Mouse (Mus musculus): Measurements from ENCODE around the gene Gm9936. TPM values are rescaled to one million over a fixed set of nuclear protein-coding genes. Genes with fewer than 3 reads are reported as not detected.
A peak's percentile ranks its signal among the peaks of the same experiment; 100 is the strongest.
"Not testable (repeated sequence)": the region's sequence is repeated elsewhere in the genome, so short reads cannot be mapped to it uniquely, and the experiment has no call there.

Gene Gm9936
- polyA plus RNA-seq, 1 experiment from 2014 or later = 0.10 TPM

DNA sequence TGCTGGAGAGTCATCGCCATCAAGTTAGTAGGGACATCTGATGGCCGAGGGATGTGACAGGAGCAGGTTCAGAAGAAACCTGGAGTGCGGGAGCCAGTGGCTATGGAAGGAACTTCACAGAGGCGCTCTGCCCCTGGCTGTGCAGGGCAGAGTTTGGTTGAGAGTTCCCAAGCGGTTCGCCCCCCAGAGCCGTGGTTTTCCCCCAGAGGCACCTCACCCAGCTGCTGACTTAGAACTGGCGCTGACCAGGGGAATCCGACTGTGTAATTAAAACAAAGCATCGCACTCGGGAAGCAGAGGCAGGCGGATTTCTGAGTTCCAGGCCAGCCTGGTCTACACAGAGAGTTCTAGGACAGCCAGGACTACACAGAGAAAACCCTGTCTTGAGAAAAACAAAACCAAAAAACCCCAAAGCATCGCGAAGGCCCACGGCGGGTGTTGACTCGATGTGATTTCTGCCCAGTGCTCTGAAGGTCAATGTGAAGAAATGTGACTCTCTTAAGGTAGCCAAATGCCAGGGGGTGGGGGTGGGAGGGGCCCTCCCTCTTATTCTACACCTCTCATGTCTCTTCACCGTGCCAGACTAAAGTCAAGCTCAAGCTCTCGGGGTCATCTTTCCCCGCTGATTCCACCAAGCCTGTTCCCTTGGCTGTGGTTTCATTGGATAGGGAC lies 6.8 kb downstream of the Gm9936 start:
- Histone ChIP-seq H3K4me1 (ENCODE audit: control insufficient read depth, insufficient read depth, low read length) (peaks cover 4% of the 10 kb centered on the region; the same call in 1 of the 2 replicates), H3K27me3 (replicated peaks; ENCODE audit: control insufficient read depth, insufficient read depth, low read length) (no peaks in the 10 kb centered on the region), H3K36me3 (ENCODE audit: control insufficient read depth, insufficient read depth, low read length) (no peaks in the 10 kb centered on the region), H3K4me2 (ENCODE audit: low read depth, low read length) (no peak overlapping the region), H3K4me3 (ENCODE audit: low read length) (no peak overlapping the region), H3K27ac (ENCODE audit: low read length) (no peak overlapping the region), H3K9me3 (ENCODE audit: control insufficient read depth, low read length) (no peaks in the 10 kb centered on the region), H3K9ac (ENCODE audit: low read depth, low read length) (no peak overlapping the region)
- 87% methylated on average over 20 of the region's 20 CpGs for WGBS
- no peak for ATAC-seq

DNA sequence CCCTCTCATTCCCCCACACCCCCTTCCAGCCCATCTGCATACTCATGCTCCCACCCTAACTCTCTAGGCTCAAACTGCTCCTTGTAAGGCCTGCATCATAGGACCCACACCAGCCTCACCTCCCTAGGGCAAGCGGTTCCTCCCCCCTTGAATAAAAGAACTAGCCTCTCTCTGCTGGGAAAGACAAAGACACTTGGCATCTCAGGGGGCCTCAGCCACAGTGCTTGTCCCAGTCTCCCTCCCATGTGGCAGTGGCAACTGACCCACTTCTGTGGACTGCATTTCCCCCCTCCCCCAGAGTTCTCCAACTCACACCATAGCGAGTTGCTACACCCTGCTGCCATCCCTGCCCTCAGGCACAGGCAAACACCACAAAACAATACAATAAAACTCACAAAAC lies 14.1 kb downstream of the Gm9936 start:
- not testable (repeated sequence) for H3K9ac ChIP-seq (ENCODE audit: low read depth, low read length); H3K4me2 ChIP-seq (ENCODE audit: low read depth, low read length); H3K27ac ChIP-seq (ENCODE audit: low read length); H3K36me3 ChIP-seq (ENCODE audit: control insufficient read depth, insufficient read depth, low read length); H3K4me3 ChIP-seq (ENCODE audit: low read length); H3K4me1 ChIP-seq (ENCODE audit: control insufficient read depth, insufficient read depth, low read length); H3K9me3 ChIP-seq (ENCODE audit: control insufficient read depth, low read length); ATAC-seq; H3K27me3 ChIP-seq (replicated peaks; ENCODE audit: control insufficient read depth, insufficient read depth, low read length)
- 93% methylated on average over 2 of the region's 2 CpGs for whole genome bisulfite sequencing

DNA sequence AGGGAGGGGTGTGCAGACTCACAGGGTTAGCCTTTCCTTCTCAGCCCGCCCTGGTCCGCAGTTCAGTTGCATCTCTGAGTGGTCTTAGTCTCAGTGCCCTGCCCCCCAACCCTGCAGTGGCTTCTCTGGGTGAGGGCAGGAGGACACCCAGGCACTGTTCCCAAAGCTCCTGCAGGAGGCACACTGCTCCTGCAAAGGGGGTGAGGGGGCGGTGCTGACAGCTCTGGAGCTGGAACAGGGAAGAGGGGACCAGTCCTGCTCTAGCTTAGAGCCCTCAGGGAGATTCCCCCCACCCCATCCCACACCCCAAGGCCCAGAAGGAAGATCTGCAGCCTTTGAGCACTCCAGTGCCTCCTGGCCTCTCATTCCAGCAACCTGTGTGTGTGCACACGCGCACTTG lies 15.8 kb downstream of the Gm9936 start:
- H3K27ac ChIP-seq (ENCODE audit: low read length) = no peak overlapping the region
- no peaks in the 10 kb centered on the region for H3K9me3 ChIP-seq (ENCODE audit: control insufficient read depth, low read length)
- no peak overlapping the region for H3K4me2 ChIP-seq (ENCODE audit: low read depth, low read length)
- H3K27me3 ChIP-seq (replicated peaks; ENCODE audit: control insufficient read depth, insufficient read depth, low read length) = no peaks in the 10 kb centered on the region
- ATAC-seq = no peak
- H3K4me1 ChIP-seq (ENCODE audit: control insufficient read depth, insufficient read depth, low read length) = no peaks in the 10 kb centered on the region
- no peak overlapping the region for H3K4me3 ChIP-seq (ENCODE audit: low read length)
- no peak overlapping the region for H3K9ac ChIP-seq (ENCODE audit: low read depth, low read length)
- 67% methylated on average over 5 of the region's 5 CpGs for WGBS
- H3K36me3 ChIP-seq (ENCODE audit: control insufficient read depth, insufficient read depth, low read length) = no peaks in the 10 kb centered on the region

DNA sequence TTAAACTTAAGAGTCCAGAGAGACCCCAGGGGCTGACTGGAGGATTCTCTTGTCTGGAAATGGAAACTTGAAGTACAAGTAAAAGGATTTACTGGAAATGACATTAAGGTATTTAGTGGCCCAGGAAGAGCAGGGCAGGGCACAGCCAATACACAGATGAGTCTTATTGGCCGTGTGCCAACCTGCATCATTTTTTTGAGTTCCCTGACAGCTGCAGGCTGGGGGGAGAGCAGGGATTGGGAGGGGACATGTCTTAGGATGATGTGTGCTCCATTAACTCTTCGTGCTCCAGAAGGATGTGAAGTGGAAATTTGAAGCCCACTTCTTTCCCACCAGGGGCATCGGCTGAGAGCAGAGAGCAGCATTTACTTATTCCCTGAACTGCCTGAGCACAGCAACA lies 16.3 kb downstream of the Gm9936 start:
- not testable (repeated sequence) for H3K4me1 ChIP-seq (ENCODE audit: control insufficient read depth, insufficient read depth, low read length); H3K9ac ChIP-seq (ENCODE audit: low read depth, low read length); H3K4me2 ChIP-seq (ENCODE audit: low read depth, low read length); H3K4me3 ChIP-seq (ENCODE audit: low read length); H3K9me3 ChIP-seq (ENCODE audit: control insufficient read depth, low read length); H3K27ac ChIP-seq (ENCODE audit: low read length); H3K27me3 ChIP-seq (replicated peaks; ENCODE audit: control insufficient read depth, insufficient read depth, low read length); H3K36me3 ChIP-seq (ENCODE audit: control insufficient read depth, insufficient read depth, low read length); ATAC-seq
- 31% methylated on average over 3 of the region's 3 CpGs for WGBS

DNA sequence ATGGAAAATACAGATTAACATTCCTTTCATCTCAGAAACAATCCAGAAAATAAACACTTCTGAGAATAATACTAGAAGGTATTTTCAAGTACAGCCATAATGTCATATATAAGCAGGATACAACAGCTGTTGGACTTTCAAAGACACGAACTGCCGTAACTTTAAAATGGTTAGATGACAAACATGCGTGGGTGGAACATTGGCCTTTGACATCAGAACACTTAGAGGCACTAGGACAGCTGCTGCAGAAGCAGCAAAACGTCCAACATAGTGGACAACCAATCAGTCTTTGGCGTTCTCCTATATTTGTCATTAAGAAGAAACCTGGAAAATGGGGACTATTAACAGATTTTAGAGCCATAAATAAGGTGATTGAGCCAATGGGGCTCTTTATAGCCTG lies 18.0 kb downstream of the Gm9936 start:
- not testable (repeated sequence) for H3K9ac ChIP-seq (ENCODE audit: low read depth, low read length); ATAC-seq; H3K4me2 ChIP-seq (ENCODE audit: low read depth, low read length); H3K4me3 ChIP-seq (ENCODE audit: low read length); H3K36me3 ChIP-seq (ENCODE audit: control insufficient read depth, insufficient read depth, low read length); H3K27ac ChIP-seq (ENCODE audit: low read length); H3K4me1 ChIP-seq (ENCODE audit: control insufficient read depth, insufficient read depth, low read length); H3K27me3 ChIP-seq (replicated peaks; ENCODE audit: control insufficient read depth, insufficient read depth, low read length); H3K9me3 ChIP-seq (ENCODE audit: control insufficient read depth, low read length)
- 50% methylated on average over 5 of the region's 5 CpGs for whole genome bisulfite sequencing

DNA sequence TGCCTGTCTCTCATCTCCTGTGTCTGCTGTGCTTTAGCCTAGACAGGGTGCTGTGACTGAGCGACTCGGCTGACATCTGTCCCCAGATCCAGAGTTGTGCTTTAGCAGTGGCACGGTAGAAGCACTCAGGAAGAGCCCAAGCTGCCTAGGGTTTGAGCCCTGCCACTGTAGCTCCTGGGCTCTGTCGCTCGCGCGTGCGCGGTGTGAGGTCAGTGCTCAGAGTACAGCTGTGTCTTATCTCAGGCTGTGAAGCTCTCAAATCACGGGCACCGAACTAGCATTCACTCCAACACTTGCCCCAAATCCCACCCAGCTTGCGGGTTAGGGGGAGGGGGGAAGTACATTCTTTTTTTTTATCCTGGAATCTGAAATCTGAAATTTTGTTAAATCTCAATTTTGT lies 21.6 kb downstream of the Gm9936 start:
- no peaks in the 10 kb centered on the region for H3K9me3 ChIP-seq (ENCODE audit: control insufficient read depth, low read length)
- no peak overlapping the region for H3K27ac ChIP-seq (ENCODE audit: low read length)
- no peak overlapping the region for H3K4me2 ChIP-seq (ENCODE audit: low read depth, low read length)
- no peak for ATAC-seq
- H3K4me1 ChIP-seq (ENCODE audit: control insufficient read depth, insufficient read depth, low read length) = no peaks in the 10 kb centered on the region
- H3K36me3 ChIP-seq (ENCODE audit: control insufficient read depth, insufficient read depth, low read length) = no peaks in the 10 kb centered on the region
- no peaks in the 10 kb centered on the region for H3K27me3 ChIP-seq (replicated peaks; ENCODE audit: control insufficient read depth, insufficient read depth, low read length)
- no peak overlapping the region for H3K9ac ChIP-seq (ENCODE audit: low read depth, low read length)
- H3K4me3 ChIP-seq (ENCODE audit: low read length) = no peak overlapping the region
- 53% methylated on average over 12 of the region's 12 CpGs for WGBS

DNA sequence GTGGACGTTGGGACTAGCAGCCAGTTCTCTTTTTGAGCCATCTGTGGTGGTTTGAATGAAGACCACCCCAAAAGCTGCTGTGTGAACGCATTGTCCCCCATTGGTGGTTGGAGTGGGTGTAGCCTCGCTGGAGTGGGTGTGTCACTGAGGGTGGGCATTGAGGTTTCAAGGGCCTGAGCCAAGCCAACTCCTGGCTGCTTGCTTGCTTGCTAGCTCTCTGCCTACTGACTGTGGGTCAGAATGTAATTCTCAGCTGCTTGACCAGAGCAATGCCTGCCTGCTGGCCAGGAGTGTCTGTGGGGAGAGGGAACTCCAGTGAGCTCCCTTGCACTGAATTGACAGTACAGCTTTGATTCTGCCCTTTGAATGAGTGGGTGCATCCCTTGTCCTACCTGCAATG lies 28.7 kb downstream of the Gm9936 start:
- 74% methylated on average over 3 of the region's 3 CpGs for WGBS
- H3K36me3 ChIP-seq (ENCODE audit: control insufficient read depth, insufficient read depth, low read length) = no peaks in the 10 kb centered on the region
- H3K4me3 ChIP-seq (ENCODE audit: low read length) = no peak overlapping the region
- no peak overlapping the region for H3K9ac ChIP-seq (ENCODE audit: low read depth, low read length)
- no peak overlapping the region for H3K27ac ChIP-seq (ENCODE audit: low read length)
- no peaks in the 10 kb centered on the region for H3K9me3 ChIP-seq (ENCODE audit: control insufficient read depth, low read length)
- H3K27me3 ChIP-seq (replicated peaks; ENCODE audit: control insufficient read depth, insufficient read depth, low read length) = no peaks in the 10 kb centered on the region
- ATAC-seq = no peak
- H3K4me2 ChIP-seq (ENCODE audit: low read depth, low read length) = no peak overlapping the region
- H3K4me1 ChIP-seq (ENCODE audit: control insufficient read depth, insufficient read depth, low read length) = no peaks in the 10 kb centered on the region; the same call in 1 of the 2 replicates

DNA sequence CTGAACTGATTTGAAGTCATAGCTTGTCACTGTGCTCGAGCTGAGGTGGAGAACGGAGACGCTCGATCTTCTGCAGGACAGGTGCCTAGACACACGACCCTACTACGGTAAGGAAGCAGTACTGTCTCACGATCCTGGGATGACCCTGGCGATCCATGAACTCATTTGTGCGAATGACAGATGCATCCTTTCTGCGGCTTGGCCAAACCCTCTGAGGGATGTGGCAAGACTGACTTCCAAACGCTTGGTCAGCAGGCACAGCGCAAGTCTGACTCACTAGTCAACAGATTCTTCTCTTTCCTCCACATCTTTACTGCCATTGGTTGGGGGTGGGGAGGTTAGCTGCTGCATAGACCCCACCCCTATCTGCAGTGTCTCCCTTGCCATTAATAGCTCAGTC lies 31.1 kb downstream of the Gm9936 start:
- no peak for ATAC-seq
- Histone ChIP-seq H3K9me3 (ENCODE audit: control insufficient read depth, low read length) (no peaks in the 10 kb centered on the region), H3K36me3 (ENCODE audit: control insufficient read depth, insufficient read depth, low read length) (no peaks in the 10 kb centered on the region), H3K9ac (ENCODE audit: low read depth, low read length) (no peak overlapping the region), H3K4me1 (ENCODE audit: control insufficient read depth, insufficient read depth, low read length) (no peaks in the 10 kb centered on the region; the same call in 1 of the 2 replicates), H3K4me3 (ENCODE audit: low read length) (no peak overlapping the region), H3K27ac (ENCODE audit: low read length) (no peak overlapping the region), H3K27me3 (replicated peaks; ENCODE audit: control insufficient read depth, insufficient read depth, low read length) (no peaks in the 10 kb centered on the region), H3K4me2 (ENCODE audit: low read depth, low read length) (no peak overlapping the region)
- WGBS = 85% methylated on average over 12 of the region's 12 CpGs

DNA sequence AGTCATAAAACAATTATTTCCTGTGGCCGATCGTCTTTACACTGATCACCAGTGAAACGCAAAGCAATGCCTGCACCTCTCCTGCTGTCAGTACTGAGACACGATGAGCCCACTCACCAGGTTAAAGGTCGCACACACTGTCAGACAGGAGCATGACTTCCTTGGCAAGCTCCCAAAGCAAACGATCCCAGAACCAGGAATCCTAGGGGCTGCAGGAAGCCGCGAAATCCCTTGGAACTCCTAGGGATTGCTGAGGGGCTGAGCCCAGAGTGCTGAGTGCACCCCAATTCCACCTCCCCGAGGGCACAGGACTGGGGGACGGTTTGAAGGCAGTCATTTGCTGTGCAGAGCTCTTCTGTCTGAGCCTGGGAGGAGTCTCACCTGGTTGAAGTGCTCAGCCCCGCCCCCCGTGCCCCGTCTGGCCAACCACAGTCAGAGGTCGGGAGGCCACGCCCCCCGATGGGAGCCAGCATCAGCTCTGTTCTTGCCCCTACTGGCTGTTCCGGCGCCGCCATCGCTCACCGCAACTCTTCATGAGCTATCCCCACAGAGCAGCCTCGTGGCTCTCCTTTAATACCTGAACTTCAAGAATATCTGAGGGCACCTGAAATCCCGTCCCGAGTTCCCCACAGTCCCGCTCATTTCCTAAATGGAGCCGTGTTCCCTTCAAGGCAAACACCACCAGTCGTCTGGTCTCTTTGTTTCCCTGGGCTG lies 32.3 kb downstream of the Gm9936 start:
- Histone ChIP-seq H3K9me3 (ENCODE audit: control insufficient read depth, low read length) (no peaks in the 10 kb centered on the region), H3K9ac (ENCODE audit: low read depth, low read length) (peak overlapping the region; percentile 69), H3K36me3 (ENCODE audit: control insufficient read depth, insufficient read depth, low read length) (no peaks in the 10 kb centered on the region), H3K27ac (ENCODE audit: low read length) (peak overlapping the region; percentile 83), H3K27me3 (replicated peaks; ENCODE audit: control insufficient read depth, insufficient read depth, low read length) (no peaks in the 10 kb centered on the region), H3K4me2 (ENCODE audit: low read depth, low read length) (peak overlapping the region; percentile 80), H3K4me1 (ENCODE audit: control insufficient read depth, insufficient read depth, low read length) (no peaks in the 10 kb centered on the region; the same call in 1 of the 2 replicates), H3K4me3 (ENCODE audit: low read length) (peak overlapping the region; percentile 49)
- peak; percentile 96 for ATAC-seq
- 4% methylated on average over 27 of the region's 27 CpGs for WGBS

Measured in intestine, embryonic 16.5 days (tissue).